Mouse (Mus musculus) G1E (cell line): Measurements from ENCODE around the gene Afap1l2.

Experiments
- CTCF ChIP-seq: IDR thresholded peaks from 2 replicates; pipeline ENCODE4 v1.5.1; 2012; ENCODE audit warnings: low read depth, low read length, inconsistent platforms, mixed read lengths
- GATA1 ChIP-seq: IDR thresholded peaks from 2 replicates; pipeline ENCODE4 v1.6.1; 2012; ENCODE audit warnings: borderline replicate concordance, low read length, inconsistent platforms, mixed read lengths
- GATA2 ChIP-seq: IDR thresholded peaks from 2 replicates; pipeline ENCODE4 v1.6.1; 2012; ENCODE audit warnings: low read depth, low read length, inconsistent platforms, borderline replicate concordance
- POLR2AphosphoS5 ChIP-seq: IDR thresholded peaks from 2 replicates; pipeline ENCODE4 v1.6.1; 2012; ENCODE audit warnings: low read depth, low read length, inconsistent platforms; ENCODE audit not compliant: insufficient replicate concordance
- TAL1 ChIP-seq: conservative IDR thresholded peaks from 2 replicates; pipeline ENCODE4 v1.6.1; 2012; ENCODE audit warnings: low read depth, low read length, inconsistent platforms, mixed read lengths

DNA sequence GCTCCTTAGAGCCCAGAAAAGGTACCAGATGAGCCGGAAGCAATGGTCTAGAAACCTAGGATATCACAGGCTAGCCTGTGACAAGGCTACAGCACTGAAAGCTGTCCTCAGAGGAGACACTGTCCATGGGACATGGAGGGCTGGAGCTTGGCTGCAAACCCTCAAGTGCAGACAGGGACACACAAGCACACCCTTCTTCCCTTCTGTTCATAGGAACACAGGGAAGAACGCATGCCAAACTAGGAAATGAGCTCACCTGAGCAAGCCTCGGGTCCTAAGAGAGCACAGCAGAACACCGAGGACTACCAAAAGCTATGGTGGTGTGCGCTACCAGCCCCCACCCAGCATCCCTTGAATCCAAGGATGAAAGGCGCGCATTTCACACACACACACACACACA lies 44.0 kb upstream of the Afap1l2 start:
- TF ChIP-seq TAL1 (no peak), CTCF (no peak), GATA2 (no peak), GATA1 (no peak), POLR2AphosphoS5 (no peak)
